Mouse (Mus musculus): ENCODE data around the gene Cnst.

- TF ChIP-seq CTCF (IDR thresholded peaks at IDR 0.05; ENCODE audit: control insufficient read depth, insufficient read depth, insufficient replicate concordance, low read depth, low read length) (no peak), POLR2A (IDR thresholded peaks at IDR 0.05; ENCODE audit: control insufficient read depth, low read depth, low read length) (no peak)
Observed at GRCm38 (mm10) chr1:179548996-179549752, 3.0 kb downstream of the Cnst start.

All from testis, adult 2 months (tissue).